Mouse (Mus musculus) cerebellum, adult 2 months (tissue): Measurements from ENCODE around the gene Spata2.

ENCODE experiments used
- CTCF ChIP-seq: fragments of 200-500 bp; IDR thresholded peaks from 2 replicates; pipeline ENCODE4 v1.5.1; 2011; ENCODE audit warnings: low read depth, mild to moderate bottlenecking, control low read depth, low read length, moderate library complexity, borderline replicate concordance; ENCODE audit not compliant: insufficient read depth
- POLR2A ChIP-seq: fragments of 200-500 bp; IDR thresholded peaks from 2 replicates; pipeline ENCODE4 v1.6.1; 2011; ENCODE audit warnings: low read length, control low read depth, borderline replicate concordance; ENCODE audit not compliant: insufficient read depth

- TF ChIP-seq POLR2A (no peak), CTCF (peak; percentile 45; the same call in 1 of the 2 replicates)
These were observed 4.6 kb upstream of the Spata2 start for GRCm38 (mm10) chr2:167497272-167497671.
